Mouse (Mus musculus) hindbrain, embryonic 12.5 days (tissue): ENCODE results near the gene Mybpc2. TPM values are rescaled to one million over a fixed set of nuclear protein-coding genes. Genes with fewer than 3 reads are reported as not detected.

Source experiments
- ATAC-seq: fragments of 200-750 bp; cut with Nextera tagmentation; 2 replicates; pipeline ENCODE4 v1.8.0; 2017; ENCODE audit warnings: moderate TSS enrichment; ENCODE audit not compliant: low FRiP score
- H3K27ac ChIP-seq: fragments of 300-500 bp; sonication (generic); 2 replicates; pipeline ENCODE4 v1.5.1; 2016; ENCODE audit warnings: mild to moderate bottlenecking
- H3K27me3 ChIP-seq: fragments of 300-500 bp; sonication (generic); 2 replicates; pipeline ENCODE4 v1.6.1; 2016; ENCODE audit warnings: mild to moderate bottlenecking
- H3K36me3 ChIP-seq: fragments of 300-500 bp; sonication (generic); 2 replicates; pipeline ENCODE4 v1.6.1; 2016; ENCODE audit warnings: mild to moderate bottlenecking
- H3K4me1 ChIP-seq: fragments of 300-500 bp; sonication (generic); 2 replicates; pipeline ENCODE4 v1.6.1; 2016
- H3K4me2 ChIP-seq: fragments of 300-500 bp; sonication (generic); replicated peaks from 2 replicates; pipeline ENCODE4 v1.6.1; 2016; ENCODE audit warnings: mild to moderate bottlenecking
- H3K4me3 ChIP-seq: fragments of 300-500 bp; sonication (generic); 2 replicates; pipeline ENCODE4 v1.5.1; 2016; ENCODE audit warnings: mild to moderate bottlenecking
- H3K9ac ChIP-seq: fragments of 300-500 bp; sonication (generic); 2 replicates; pipeline ENCODE4 v1.6.1; 2016; ENCODE audit warnings: mild to moderate bottlenecking, moderate library complexity
- H3K9me3 ChIP-seq: fragments of 300-500 bp; sonication (generic); replicated peaks from 2 replicates; pipeline ENCODE4 v1.6.1; 2016; ENCODE audit warnings: mild to moderate bottlenecking
- WGBS: fragments of 180-500 bp; shearing (Covaris S2); methylation state at CpG from one replicate; pipeline ENCODE4 v1.1.7; 2016; 5-methylcytosine and 5-hydroxymethylcytosine counted together
- polyA plus RNA-seq: library from polyadenylated mRNA; unstranded; fragments of >200 nt; fragmentation: Nextera tagmentation; extraction: Ambion mirVana; gene quantifications from 2 replicates; pipeline ENCODE4 v1.2.1, GENCODE M21; 2016

Gene Mybpc2
- polyA plus RNA-seq, 1 experiment from 2014 or later: 0.22 TPM

GRCm38 (mm10) chr7:44553196-44553764 is 28.8 kb upstream of the Mybpc2 start:
- H3K9me3 ChIP-seq: no peaks in the 10 kb centered on the region
- H3K9ac ChIP-seq: peak overlapping the region; percentile 62
- peak overlapping the region; percentile 85 for H3K4me3 ChIP-seq
- H3K36me3 ChIP-seq: peaks cover 30% of the 10 kb centered on the region
- H3K27ac ChIP-seq: peak overlapping the region; percentile 89
- peak; percentile 77 for ATAC-seq
- 2% methylated on average over 32 of the region's 32 CpGs for WGBS
- peak overlapping the region; percentile 68 for H3K4me2 ChIP-seq
- H3K27me3 ChIP-seq: peaks cover 10% of the 10 kb centered on the region
- H3K4me1 ChIP-seq: peaks cover 11% of the 10 kb centered on the region

- Histone ChIP-seq H3K4me3 (peak overlapping the region; percentile 85; the same call in 1 of the 2 replicates), H3K9me3 (no peaks in the 10 kb centered on the region), H3K36me3 (peaks cover 30% of the 10 kb centered on the region), H3K27ac (no peak overlapping the region), H3K27me3 (peaks cover 7% of the 10 kb centered on the region), H3K4me2 (peak overlapping the region; percentile 68), H3K9ac (0 out of 2 replicates have a peak overlapping the region, but pooled peaks have one; percentile 62), H3K4me1 (peaks cover 21% of the 10 kb centered on the region)
- no peak for ATAC-seq
- 82% methylated on average over 28 of the region's 31 CpGs for WGBS
Observed at GRCm38 (mm10) chr7:44552141-44552908, 27.9 kb upstream of the Mybpc2 start.

- H3K27me3 ChIP-seq: peaks cover 4% of the 10 kb centered on the region
- H3K4me3 ChIP-seq: no peak overlapping the region
- H3K36me3 ChIP-seq: peaks cover 30% of the 10 kb centered on the region
- 75% methylated on average over 22 of the region's 22 CpGs for WGBS
- H3K4me2 ChIP-seq: no peak overlapping the region
- ATAC-seq: no peak
- no peaks in the 10 kb centered on the region for H3K9me3 ChIP-seq
- no peak overlapping the region for H3K27ac ChIP-seq
- peaks cover 22% of the 10 kb centered on the region for H3K4me1 ChIP-seq
- H3K9ac ChIP-seq: no peak overlapping the region
Observed at GRCm38 (mm10) chr7:44551731-44552130, 27.3 kb upstream of the Mybpc2 start.

GRCm38 (mm10) chr7:44551301-44551700 is 26.8 kb upstream of the Mybpc2 start:
- Histone ChIP-seq H3K36me3 (peaks cover 30% of the 10 kb centered on the region), H3K4me1 (peaks cover 22% of the 10 kb centered on the region), H3K27me3 (peaks cover 4% of the 10 kb centered on the region; the same call in 1 of the 2 replicates), H3K9me3 (no peaks in the 10 kb centered on the region), H3K4me2 (no peak overlapping the region), H3K4me3 (no peak overlapping the region), H3K27ac (no peak overlapping the region), H3K9ac (no peak overlapping the region)
- ATAC-seq: no peak
- 93% methylated on average over 21 of the region's 21 CpGs for WGBS

- Histone ChIP-seq H3K27ac (no peak overlapping the region), H3K9ac (no peak overlapping the region), H3K27me3 (no peaks in the 10 kb centered on the region), H3K9me3 (no peaks in the 10 kb centered on the region), H3K4me3 (no peak overlapping the region), H3K36me3 (peaks cover 30% of the 10 kb centered on the region), H3K4me1 (peaks cover 22% of the 10 kb centered on the region), H3K4me2 (no peak overlapping the region)
- ATAC-seq: no peak
- WGBS: 95% methylated on average over 12 of the region's 12 CpGs
Observed at GRCm38 (mm10) chr7:44550409-44550678, 25.9 kb upstream of the Mybpc2 start.

GRCm38 (mm10) chr7:44549621-44550408 is 25.4 kb upstream of the Mybpc2 start:
- H3K4me3 ChIP-seq: no peak overlapping the region
- no peaks in the 10 kb centered on the region for H3K27me3 ChIP-seq
- H3K27ac ChIP-seq: no peak overlapping the region
- H3K9ac ChIP-seq: no peak overlapping the region
- peaks cover 22% of the 10 kb centered on the region for H3K4me1 ChIP-seq
- no peak overlapping the region for H3K4me2 ChIP-seq
- H3K36me3 ChIP-seq: peaks cover 30% of the 10 kb centered on the region
- 94% methylated on average over 23 of the region's 23 CpGs for WGBS
- no peaks in the 10 kb centered on the region for H3K9me3 ChIP-seq
- no peak for ATAC-seq

GRCm38 (mm10) chr7:44548497-44549087 is 24.1 kb upstream of the Mybpc2 start, which contains the start of gene Pold1:
Pold1 (minus strand) TSS chr7:44548849.
- H3K27ac ChIP-seq: peak within 1 kb of the TSS; percentile 46
- WGBS: under 1% methylated on average over 42 of the region's 43 CpGs
- H3K4me2 ChIP-seq: peak within 1 kb of the TSS; percentile 81

GRCm38 (mm10) chr7:44547725-44548124 is 23.3 kb upstream of the Mybpc2 start:
- WGBS: 25% methylated on average over 5 of the region's 5 CpGs
- H3K4me2 ChIP-seq: peak overlapping the region; percentile 81
- ATAC-seq: no peak

More at GRCm38 (mm10) chr7:44548497-44549087, 24.1 kb upstream of the Mybpc2 start, which contains the start of gene Pold1:
- Histone ChIP-seq H3K9me3 (no peaks in the 10 kb centered on the region), H3K4me3 (peak within 1 kb of the TSS; percentile 56), H3K36me3 (peaks cover 30% of the 10 kb centered on the region), H3K27me3 (no peaks in the 10 kb centered on the region), H3K4me1 (peaks cover 22% of the 10 kb centered on the region), H3K9ac (peak within 1 kb of the TSS; percentile 67)
- ATAC-seq: peak; percentile 91

GRCm38 (mm10) chr7:44547041-44547440 is 22.6 kb upstream of the Mybpc2 start:
- Histone ChIP-seq H3K27ac (no peak overlapping the region), H3K4me1 (peaks cover 12% of the 10 kb centered on the region), H3K4me2 (0 out of 2 replicates have a peak overlapping the region, but pooled peaks have one; percentile 81), H3K27me3 (no peaks in the 10 kb centered on the region), H3K4me3 (no peak overlapping the region), H3K9me3 (no peaks in the 10 kb centered on the region), H3K9ac (no peak overlapping the region), H3K36me3 (peaks cover 40% of the 10 kb centered on the region)
- no peak for ATAC-seq
- 96% methylated on average over 13 of the region's 13 CpGs for WGBS

More at GRCm38 (mm10) chr7:44547725-44548124, 23.3 kb upstream of the Mybpc2 start:
- no peak overlapping the region for H3K27ac ChIP-seq
- H3K9me3 ChIP-seq: no peaks in the 10 kb centered on the region
- H3K4me3 ChIP-seq: peak overlapping the region; percentile 56
- peaks cover 35% of the 10 kb centered on the region for H3K36me3 ChIP-seq
- H3K9ac ChIP-seq: peak overlapping the region; percentile 67; the same call in 1 of the 2 replicates
- H3K27me3 ChIP-seq: no peaks in the 10 kb centered on the region
- H3K4me1 ChIP-seq: peaks cover 15% of the 10 kb centered on the region

GRCm38 (mm10) chr7:44546274-44546673 is 21.8 kb upstream of the Mybpc2 start:
- H3K36me3 ChIP-seq: peaks cover 40% of the 10 kb centered on the region
- H3K4me1 ChIP-seq: peaks cover 12% of the 10 kb centered on the region
- H3K9ac ChIP-seq: no peak overlapping the region
- no peak for ATAC-seq
- 96% methylated on average over 3 of the region's 3 CpGs for WGBS
- no peaks in the 10 kb centered on the region for H3K9me3 ChIP-seq
- H3K27me3 ChIP-seq: no peaks in the 10 kb centered on the region
- H3K27ac ChIP-seq: no peak overlapping the region
- no peak overlapping the region for H3K4me2 ChIP-seq
- H3K4me3 ChIP-seq: no peak overlapping the region

- 79% methylated on average over 12 of the region's 12 CpGs for WGBS
- Histone ChIP-seq H3K27me3 (no peaks in the 10 kb centered on the region), H3K36me3 (peaks cover 52% of the 10 kb centered on the region), H3K27ac (no peak overlapping the region), H3K4me3 (no peak overlapping the region), H3K9ac (no peak overlapping the region; the same call in 1 of the 2 replicates), H3K4me1 (peaks cover 9% of the 10 kb centered on the region), H3K9me3 (no peaks in the 10 kb centered on the region), H3K4me2 (no peak overlapping the region)
- ATAC-seq: no peak
Observed at GRCm38 (mm10) chr7:44543071-44543470, 18.6 kb upstream of the Mybpc2 start.

GRCm38 (mm10) chr7:44542555-44542954 is 18.1 kb upstream of the Mybpc2 start:
- Histone ChIP-seq H3K4me2 (no peak overlapping the region), H3K27ac (no peak overlapping the region), H3K9me3 (no peaks in the 10 kb centered on the region), H3K27me3 (no peaks in the 10 kb centered on the region), H3K4me3 (no peak overlapping the region), H3K36me3 (peaks cover 55% of the 10 kb centered on the region), H3K9ac (no peak overlapping the region), H3K4me1 (peaks cover 4% of the 10 kb centered on the region)
- WGBS: 90% methylated on average over 11 of the region's 11 CpGs
- no peak for ATAC-seq
